Mouse (Mus musculus) mature B cell (primary cell): ENCODE measurements around the gene Amy2a4.
"Not testable (repeated sequence)": the region's sequence is repeated elsewhere in the genome, so short reads cannot be mapped to it uniquely, and the experiment has no call there.

Source experiments
- in situ Hi-C: fragments of 300-500 bp; cut with MboI; formaldehyde crosslinking; loops from 2 replicates; pipeline ENCODE4 v1.14.3; 2019

Amy2a4 gene

DNA sequence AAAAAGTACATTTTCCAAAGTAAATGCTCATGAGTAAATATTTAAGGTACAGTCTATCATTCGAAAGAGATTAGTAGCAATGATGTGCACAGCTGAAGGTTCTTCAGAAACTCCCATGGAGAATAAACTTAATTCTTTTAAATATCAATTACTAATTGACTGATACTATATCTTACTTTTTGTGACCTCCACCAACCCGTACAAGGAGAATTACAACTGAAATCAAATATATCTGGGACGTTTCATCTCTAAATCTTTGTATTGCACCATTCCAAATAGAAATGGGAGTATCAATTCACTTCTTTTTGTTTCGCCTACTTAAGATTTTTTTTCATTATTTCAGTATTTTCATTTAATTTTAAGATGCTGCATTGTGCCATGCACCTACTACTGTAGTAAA is at the start of gene Amy2a4:
Gene Amy2a4, minus strand, starts transcription at position 101 of the 400 bp plus-strand sequence.
- in situ Hi-C loops: not testable (repeated sequence)

DNA sequence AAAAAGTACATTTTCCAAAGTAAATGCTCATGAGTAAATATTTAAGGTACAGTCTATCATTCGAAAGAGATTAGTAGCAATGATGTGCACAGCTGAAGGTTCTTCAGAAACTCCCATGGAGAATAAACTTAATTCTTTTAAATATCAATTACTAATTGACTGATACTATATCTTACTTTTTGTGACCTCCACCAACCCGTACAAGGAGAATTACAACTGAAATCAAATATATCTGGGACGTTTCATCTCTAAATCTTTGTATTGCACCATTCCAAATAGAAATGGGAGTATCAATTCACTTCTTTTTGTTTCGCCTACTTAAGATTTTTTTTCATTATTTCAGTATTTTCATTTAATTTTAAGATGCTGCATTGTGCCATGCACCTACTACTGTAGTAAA is 32.7 kb upstream of the Amy2a4 start, which contains the start of gene Amy2a3:
Gene Amy2a3, minus strand, starts transcription at position 101 of the 400 bp plus-strand sequence.
- in situ Hi-C loops: not testable (repeated sequence)

GRCm38 (mm10) chr3:113312937-113313336 is 21.7 kb upstream of the Amy2a4 start:
- in situ Hi-C loops: not testable (repeated sequence)

DNA sequence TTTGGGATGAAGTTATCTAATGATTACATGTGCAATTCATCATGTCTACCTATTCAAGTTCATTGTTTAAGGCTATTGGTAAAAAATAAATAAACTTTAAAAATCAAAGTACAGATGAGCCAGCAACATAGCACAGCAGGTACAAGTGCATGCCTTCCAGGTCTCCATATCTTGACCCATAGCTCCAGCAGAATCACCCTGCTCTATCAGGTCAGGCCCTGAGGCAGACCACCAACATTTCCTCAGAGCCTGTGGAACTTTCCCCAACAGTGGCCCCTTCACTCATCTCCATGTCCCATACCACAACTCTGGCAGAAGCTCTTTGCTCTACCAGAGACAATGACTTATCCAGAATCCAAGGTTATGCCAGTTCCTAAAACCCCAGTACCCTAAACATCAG is 11.0 kb downstream of the Amy2a4 start:
- in situ Hi-C loops: not testable (repeated sequence)

- in situ Hi-C loops: not testable (repeated sequence)
Measured at GRCm38 (mm10) chr3:113279586-113279985, 11.7 kb downstream of the Amy2a4 start.

DNA sequence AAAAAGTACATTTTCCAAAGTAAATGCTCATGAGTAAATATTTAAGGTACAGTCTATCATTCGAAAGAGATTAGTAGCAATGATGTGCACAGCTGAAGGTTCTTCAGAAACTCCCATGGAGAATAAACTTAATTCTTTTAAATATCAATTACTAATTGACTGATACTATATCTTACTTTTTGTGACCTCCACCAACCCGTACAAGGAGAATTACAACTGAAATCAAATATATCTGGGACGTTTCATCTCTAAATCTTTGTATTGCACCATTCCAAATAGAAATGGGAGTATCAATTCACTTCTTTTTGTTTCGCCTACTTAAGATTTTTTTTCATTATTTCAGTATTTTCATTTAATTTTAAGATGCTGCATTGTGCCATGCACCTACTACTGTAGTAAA is 32.5 kb downstream of the Amy2a4 start, which contains the start of gene Amy2a5:
Gene Amy2a5, minus strand, starts transcription at position 101 of the 400 bp plus-strand sequence.
- in situ Hi-C loops: not testable (repeated sequence)
